Mouse (Mus musculus) forebrain, embryonic 15.5 days (tissue): ENCODE data around the gene Mterf4. TPM values are rescaled to one million over a fixed set of nuclear protein-coding genes. Genes with fewer than 3 reads are reported as not detected.
"Not testable (repeated sequence)": the region's sequence is repeated elsewhere in the genome, so short reads cannot be mapped to it uniquely, and the experiment has no call there.

ENCODE experiments used
- ATAC-seq: fragments of 200-750 bp; cut with Nextera tagmentation; replicated peaks from 2 replicates; pipeline ENCODE4 v1.8.0; 2017; ENCODE audit warnings: mild to moderate bottlenecking, moderate TSS enrichment, moderate library complexity
- H3K27ac ChIP-seq: fragments of 300-500 bp; sonication (generic); replicated peaks from 2 replicates; pipeline ENCODE4 v1.5.1; 2015; ENCODE audit warnings: mild to moderate bottlenecking, inconsistent platforms
- H3K27me3 ChIP-seq: fragments of 300-500 bp; sonication (generic); 2 replicates; pipeline ENCODE4 v1.6.1; 2015; ENCODE audit warnings: inconsistent platforms
- H3K36me3 ChIP-seq: fragments of 300-500 bp; sonication (generic); 2 replicates; pipeline ENCODE4 v1.6.1; 2015; ENCODE audit warnings: mild to moderate bottlenecking, inconsistent platforms
- H3K4me1 ChIP-seq: fragments of 300-500 bp; sonication (generic); 2 replicates; pipeline ENCODE4 v1.6.1; 2015; ENCODE audit warnings: inconsistent platforms
- H3K4me2 ChIP-seq: fragments of 300-500 bp; sonication (generic); replicated peaks from 2 replicates; pipeline ENCODE4 v1.6.1; 2015; ENCODE audit warnings: mild to moderate bottlenecking, inconsistent platforms
- H3K4me3 ChIP-seq: fragments of 300-500 bp; sonication (generic); 2 replicates; pipeline ENCODE4 v1.5.1; 2015; ENCODE audit warnings: mild to moderate bottlenecking, inconsistent platforms
- H3K9ac ChIP-seq: fragments of 300-500 bp; sonication (generic); replicated peaks from 2 replicates; pipeline ENCODE4 v1.6.1; 2015; ENCODE audit warnings: mild to moderate bottlenecking, inconsistent platforms
- H3K9me3 ChIP-seq: fragments of 300-500 bp; sonication (generic); 2 replicates; pipeline ENCODE4 v1.6.1; 2016; ENCODE audit warnings: inconsistent platforms
- WGBS: fragments of 180-500 bp; shearing (Covaris S2); methylation state at CpG from one replicate; pipeline ENCODE4 v1.1.7; 2015; ENCODE audit warnings: mixed read lengths; 5-methylcytosine and 5-hydroxymethylcytosine counted together
- polyA plus RNA-seq: library from polyadenylated mRNA; unstranded; fragments of >200 nt; fragmentation: Nextera tagmentation; extraction: Ambion mirVana; gene quantifications from 2 replicates; pipeline ENCODE4 v1.2.1, GENCODE M21; 2015

The Mterf4 gene
- polyA plus RNA-seq, 1 experiment from 2014 or later: 38.0 TPM

DNA sequence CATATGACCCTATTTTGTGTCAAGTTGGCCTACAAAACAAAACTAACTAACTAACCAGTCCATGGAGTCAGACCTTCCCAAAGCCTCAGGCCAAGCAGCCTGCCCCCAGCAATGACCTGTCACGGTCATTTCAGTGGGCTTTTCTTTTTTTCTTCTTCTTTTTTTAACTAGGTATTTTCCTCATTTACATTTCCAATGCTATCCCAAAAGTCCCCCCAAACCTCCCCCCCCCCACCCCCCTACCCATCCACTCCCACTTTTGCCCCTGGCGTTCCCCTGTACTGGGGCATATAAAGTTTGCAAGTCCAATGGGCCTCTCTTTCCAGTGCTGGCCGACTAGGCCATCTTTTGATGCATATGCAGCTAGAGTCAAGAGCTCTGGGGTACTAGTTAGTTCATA is 11.2 kb downstream of the Mterf4 start:
- H3K27me3 ChIP-seq, H3K4me3 ChIP-seq, H3K9me3 ChIP-seq, H3K4me1 ChIP-seq, H3K4me2 ChIP-seq, H3K27ac ChIP-seq, H3K9ac ChIP-seq: not testable (repeated sequence)
- H3K36me3 ChIP-seq: peaks cover 26% of the 10 kb centered on the region
- WGBS: 80% methylated on average over 3 of the region's 3 CpGs
- 0 out of 2 replicates have a peak, but pooled peaks have one; percentile 13 for ATAC-seq

DNA sequence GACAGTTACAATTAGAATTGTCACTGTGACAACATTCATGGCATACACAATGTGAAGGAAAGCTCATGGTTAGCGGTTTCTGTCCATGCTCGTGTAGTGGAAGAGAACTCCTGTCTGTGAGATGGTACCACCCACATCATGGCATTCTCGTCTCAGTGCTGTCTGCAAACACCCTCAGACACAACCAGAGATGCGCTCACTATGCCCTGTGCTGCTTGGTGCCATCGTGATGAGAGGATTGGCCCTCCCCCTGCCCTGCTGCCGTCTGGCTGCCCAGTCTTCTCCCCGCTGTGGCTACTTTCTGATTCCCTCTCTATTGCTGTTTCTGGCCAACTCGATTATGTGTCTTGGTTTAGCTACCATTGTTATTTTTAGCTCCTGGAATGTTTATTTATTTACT is 13.7 kb downstream of the Mterf4 start:
- Histone ChIP-seq H3K27ac (no peak overlapping the region), H3K36me3 (peaks cover 12% of the 10 kb centered on the region), H3K4me1 (no peaks in the 10 kb centered on the region), H3K27me3 (no peaks in the 10 kb centered on the region), H3K4me2 (no peak overlapping the region), H3K9me3 (no peaks in the 10 kb centered on the region), H3K9ac (no peak overlapping the region), H3K4me3 (no peak overlapping the region)
- no peak for ATAC-seq
- 79% methylated on average over 8 of the region's 8 CpGs for whole genome bisulfite sequencing

DNA sequence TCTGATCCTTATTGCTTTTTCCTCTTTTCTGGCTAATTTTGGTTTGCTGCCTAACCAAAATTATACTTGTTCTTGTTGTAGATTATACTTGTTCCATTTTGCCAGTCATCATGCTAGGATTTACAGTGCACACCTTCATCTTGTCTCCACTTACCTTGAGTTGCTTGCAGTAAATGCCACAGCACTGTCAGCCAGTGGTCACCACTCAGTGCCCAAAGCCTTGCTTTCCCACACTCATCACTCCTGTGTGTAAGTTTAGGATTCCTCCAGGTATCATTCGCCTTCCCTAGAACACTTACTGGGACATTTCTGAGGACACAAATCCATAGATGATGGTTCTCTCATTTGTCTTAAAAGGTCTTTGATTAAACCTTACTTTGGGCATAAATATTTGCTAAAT is 14.1 kb downstream of the Mterf4 start:
- no peak overlapping the region for H3K4me3 ChIP-seq
- 91% methylated on average over 1 of the region's 1 CpGs for WGBS
- H3K4me2 ChIP-seq: no peak overlapping the region
- peaks cover 7% of the 10 kb centered on the region for H3K36me3 ChIP-seq
- no peaks in the 10 kb centered on the region for H3K27me3 ChIP-seq
- ATAC-seq: no peak
- no peak overlapping the region for H3K27ac ChIP-seq
- H3K4me1 ChIP-seq: no peaks in the 10 kb centered on the region
- no peak overlapping the region for H3K9ac ChIP-seq
- no peaks in the 10 kb centered on the region for H3K9me3 ChIP-seq

DNA sequence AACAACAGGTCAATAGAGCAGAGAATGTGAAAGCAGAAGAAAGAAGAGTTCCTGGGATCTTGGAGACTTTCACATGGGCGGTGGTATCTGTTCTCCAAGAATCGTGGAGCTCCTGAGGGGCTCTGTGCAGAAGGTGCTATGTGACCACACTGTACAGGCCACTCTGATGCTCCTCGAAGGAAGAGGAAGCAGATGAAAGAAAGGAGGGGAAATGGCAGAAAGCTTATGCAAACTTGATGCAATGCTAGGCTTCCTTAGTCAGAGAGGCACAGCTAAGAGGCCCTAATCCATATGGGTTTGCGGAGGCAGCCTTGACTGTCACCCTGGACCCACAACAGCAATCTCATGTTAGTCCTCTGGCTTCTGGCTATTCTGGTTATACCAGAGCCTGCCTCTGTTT is 14.8 kb downstream of the Mterf4 start:
- WGBS: 83% methylated on average over 4 of the region's 4 CpGs
- no peak overlapping the region for H3K9ac ChIP-seq
- no peaks in the 10 kb centered on the region for H3K9me3 ChIP-seq
- 0 out of 2 replicates have a peak, but pooled peaks cover 1% of the 10 kb centered on the region for H3K36me3 ChIP-seq
- H3K27ac ChIP-seq: no peak overlapping the region
- no peaks in the 10 kb centered on the region for H3K27me3 ChIP-seq
- no peak for ATAC-seq
- H3K4me1 ChIP-seq: no peaks in the 10 kb centered on the region
- H3K4me3 ChIP-seq: no peak overlapping the region
- H3K4me2 ChIP-seq: no peak overlapping the region

DNA sequence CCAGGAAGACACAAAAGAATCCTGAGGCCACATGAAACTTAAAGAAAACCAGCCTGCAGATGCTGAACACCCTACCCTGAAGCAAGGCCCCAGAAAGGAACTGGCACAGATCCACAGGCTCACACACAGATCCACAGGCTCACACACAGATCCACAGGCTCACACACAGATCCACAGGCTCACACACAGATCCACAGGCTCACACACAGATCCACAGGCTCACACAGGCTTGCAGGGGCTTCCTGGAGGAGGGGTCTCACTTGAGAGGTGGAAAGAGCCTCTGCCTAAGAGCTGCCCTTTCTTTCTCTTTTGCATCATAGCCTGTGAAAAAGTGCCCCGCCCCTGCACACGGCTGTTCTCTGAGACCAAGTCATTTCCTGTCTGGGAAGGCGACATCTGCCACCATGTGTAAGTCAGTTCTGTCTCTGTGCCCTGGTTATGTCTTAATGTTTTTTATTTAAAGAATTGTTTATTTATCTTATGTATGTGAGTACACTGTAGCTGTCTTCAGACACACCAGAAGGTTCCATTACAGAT is 16.0 kb downstream of the Mterf4 start:
- H3K4me3 ChIP-seq: no peak overlapping the region
- ATAC-seq: no peak
- no peak overlapping the region for H3K9ac ChIP-seq
- no peaks in the 10 kb centered on the region for H3K9me3 ChIP-seq
- no peaks in the 10 kb centered on the region for H3K4me1 ChIP-seq
- WGBS: 72% methylated on average over 3 of the region's 3 CpGs
- no peak overlapping the region for H3K27ac ChIP-seq
- H3K27me3 ChIP-seq: no peaks in the 10 kb centered on the region
- H3K4me2 ChIP-seq: no peak overlapping the region
- H3K36me3 ChIP-seq: no peaks in the 10 kb centered on the region

DNA sequence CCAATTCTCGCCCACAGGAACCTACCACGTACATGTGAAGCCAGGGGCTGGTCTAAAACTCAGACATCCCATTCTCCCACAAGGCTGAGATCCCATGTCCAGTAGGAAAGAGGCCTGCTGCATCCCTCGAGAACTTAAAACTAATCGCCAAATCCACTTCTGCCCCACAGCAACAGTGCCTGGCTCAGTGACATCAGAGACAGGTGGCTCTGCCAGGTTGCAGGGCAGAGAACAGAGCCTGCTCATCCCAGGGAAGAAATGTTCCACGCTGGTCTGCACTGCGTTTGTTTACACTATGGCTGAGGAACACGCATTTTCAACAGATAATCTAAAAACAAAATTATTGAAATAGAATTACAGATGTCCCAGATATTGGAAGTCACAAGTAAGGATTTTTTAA is 28.7 kb downstream of the Mterf4 start:
- Histone ChIP-seq H3K27ac (no peak overlapping the region), H3K4me3 (no peak overlapping the region), H3K4me1 (peaks cover 4% of the 10 kb centered on the region; the same call in 1 of the 2 replicates), H3K9me3 (no peaks in the 10 kb centered on the region), H3K36me3 (no peaks in the 10 kb centered on the region), H3K27me3 (no peaks in the 10 kb centered on the region), H3K9ac (no peak overlapping the region), H3K4me2 (no peak overlapping the region)
- no peak for ATAC-seq
- WGBS: 79% methylated on average over 7 of the region's 7 CpGs

DNA sequence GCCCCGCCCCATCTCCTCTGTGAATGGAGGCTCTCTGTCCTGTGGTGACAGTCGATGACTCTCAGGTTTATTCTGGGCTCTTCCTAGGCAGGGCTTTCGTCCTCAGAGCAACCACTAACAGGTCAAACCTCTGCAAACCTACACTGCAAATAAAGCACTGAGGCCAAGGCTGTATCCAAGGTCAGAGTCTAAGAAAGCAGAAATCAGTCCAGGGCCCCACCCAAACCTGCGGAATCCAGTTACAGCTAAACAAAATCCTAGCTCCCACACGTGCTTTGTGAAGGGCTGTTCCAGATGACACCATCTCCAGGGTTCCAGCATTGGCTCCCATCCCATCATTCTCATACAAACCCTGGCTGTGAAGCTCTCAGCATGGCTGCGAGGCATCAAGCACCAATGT is 30.2 kb downstream of the Mterf4 start:
- Histone ChIP-seq H3K4me3 (no peak overlapping the region), H3K9ac (no peak overlapping the region), H3K4me1 (peaks cover 4% of the 10 kb centered on the region; the same call in 1 of the 2 replicates), H3K27me3 (no peaks in the 10 kb centered on the region), H3K27ac (no peak overlapping the region), H3K9me3 (no peaks in the 10 kb centered on the region), H3K36me3 (no peaks in the 10 kb centered on the region), H3K4me2 (no peak overlapping the region)
- WGBS: 81% methylated on average over 6 of the region's 6 CpGs
- no peak for ATAC-seq

DNA sequence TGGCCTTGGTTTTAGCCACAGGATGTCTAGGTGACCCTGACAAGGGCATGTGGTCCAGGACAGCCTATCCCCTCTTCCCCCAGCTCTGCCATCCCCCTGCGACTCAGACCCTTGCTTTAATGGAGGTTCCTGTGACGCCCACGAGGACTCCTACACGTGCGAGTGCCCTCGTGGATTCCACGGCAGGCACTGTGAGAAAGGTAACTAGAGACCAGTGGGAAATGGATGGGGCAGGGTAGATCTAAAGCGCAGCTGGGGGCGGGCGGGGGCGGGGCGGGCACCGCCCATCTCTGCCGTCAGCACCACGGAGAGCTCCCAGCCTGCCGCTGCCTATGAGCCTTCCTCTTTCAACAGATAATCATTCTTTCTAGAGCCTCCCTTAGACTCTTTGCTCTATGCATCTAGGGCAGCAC is 33.3 kb downstream of the Mterf4 start:
- no peaks in the 10 kb centered on the region for H3K27me3 ChIP-seq
- H3K9ac ChIP-seq: peak overlapping the region; percentile 35; the same call in 1 of the 2 replicates
- peaks cover 4% of the 10 kb centered on the region; the same call in 1 of the 2 replicates for H3K4me1 ChIP-seq
- no peaks in the 10 kb centered on the region for H3K36me3 ChIP-seq
- WGBS: 4% methylated on average over 16 of the region's 16 CpGs
- peak; percentile 61; the same call in 1 of the 2 replicates for ATAC-seq
- peak overlapping the region; percentile 45 for H3K4me2 ChIP-seq
- peak overlapping the region; percentile 26 for H3K4me3 ChIP-seq
- no peak overlapping the region for H3K27ac ChIP-seq
- no peaks in the 10 kb centered on the region for H3K9me3 ChIP-seq

DNA sequence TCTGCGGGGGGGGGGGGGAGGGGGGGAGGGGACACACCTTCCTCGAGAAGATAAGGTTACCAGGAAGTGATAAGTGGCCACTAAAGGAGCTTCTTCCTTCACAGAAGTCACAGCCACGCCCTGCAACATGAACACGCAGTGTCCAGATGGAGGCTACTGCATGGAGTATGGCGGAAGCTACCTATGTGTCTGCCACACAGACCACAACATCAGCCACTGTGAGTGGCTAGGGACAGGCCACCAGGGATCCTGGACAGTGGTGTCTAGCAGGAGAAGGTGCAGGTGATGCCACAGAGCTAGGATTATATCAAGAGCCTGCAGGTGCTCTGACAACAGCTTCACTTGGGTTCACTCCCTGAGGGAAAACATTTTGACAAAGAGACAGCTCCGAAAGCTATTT is 34.0 kb downstream of the Mterf4 start:
- Histone ChIP-seq H3K27me3 (no peaks in the 10 kb centered on the region), H3K9me3 (no peaks in the 10 kb centered on the region), H3K27ac (no peak overlapping the region), H3K4me1 (peaks cover 4% of the 10 kb centered on the region; the same call in 1 of the 2 replicates), H3K4me3 (no peak overlapping the region), H3K9ac (no peak overlapping the region), H3K4me2 (no peak overlapping the region), H3K36me3 (no peaks in the 10 kb centered on the region)
- no peak for ATAC-seq
- 64% methylated on average over 6 of the region's 6 CpGs for WGBS

DNA sequence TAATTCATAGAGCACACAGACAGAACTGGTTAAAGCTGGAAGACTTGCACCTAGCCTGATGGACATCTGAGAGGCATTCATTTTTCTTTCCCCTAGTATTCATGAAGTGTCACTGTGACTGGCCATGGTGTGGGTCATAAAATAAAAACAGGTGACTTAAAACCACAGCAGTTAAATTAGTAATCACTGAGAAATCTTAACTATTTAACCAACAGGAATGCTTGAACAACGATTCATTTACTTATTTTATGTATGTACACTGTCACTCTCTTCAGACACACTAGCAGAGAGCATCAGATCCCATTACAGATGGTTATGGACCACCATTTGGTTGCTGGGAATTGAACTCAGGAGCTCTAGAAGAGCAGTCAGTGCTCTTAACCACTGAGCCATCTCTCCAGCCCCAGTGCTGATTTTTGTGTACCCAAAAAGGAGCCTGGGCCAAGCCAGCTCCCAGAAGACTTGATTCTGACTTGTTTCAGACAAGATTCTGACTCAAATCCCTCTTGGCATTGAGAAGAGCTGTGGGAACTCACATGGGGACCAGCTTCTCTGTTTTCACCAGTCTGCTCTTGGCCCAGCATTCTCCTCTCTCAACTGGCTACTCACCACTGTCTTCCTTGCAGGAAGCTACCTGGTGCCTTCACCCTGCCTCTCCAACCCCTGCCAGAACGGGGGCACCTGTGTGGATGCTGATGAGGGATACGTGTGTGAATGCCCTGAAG is 35.0 kb downstream of the Mterf4 start:
- Histone ChIP-seq H3K27me3 (no peaks in the 10 kb centered on the region), H3K9me3 (no peaks in the 10 kb centered on the region), H3K4me2 (no peak overlapping the region), H3K4me1 (peaks cover 4% of the 10 kb centered on the region; the same call in 1 of the 2 replicates), H3K27ac (no peak overlapping the region), H3K36me3 (no peaks in the 10 kb centered on the region), H3K4me3 (no peak overlapping the region), H3K9ac (no peak overlapping the region)
- ATAC-seq: no peak
- WGBS: 65% methylated on average over 3 of the region's 3 CpGs

DNA sequence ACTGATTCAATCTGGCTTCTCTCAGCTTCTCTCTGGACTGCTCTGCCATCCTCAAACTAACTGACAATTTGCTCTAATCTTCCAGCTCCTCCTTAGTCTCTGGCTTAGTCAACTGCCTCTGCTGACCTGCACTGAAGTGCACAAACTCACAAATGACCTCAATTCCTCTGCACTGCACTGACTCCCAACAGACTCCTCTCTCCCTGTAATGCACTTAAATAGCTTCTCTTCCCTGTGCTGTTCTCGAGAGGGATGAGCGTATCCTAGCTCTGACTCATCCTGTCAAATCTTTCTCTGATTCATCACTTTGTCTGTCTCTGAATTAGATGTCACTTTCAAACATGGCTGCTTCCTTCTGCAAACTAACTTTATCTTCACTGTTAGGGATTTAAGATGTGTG is 37.5 kb downstream of the Mterf4 start:
- Histone ChIP-seq H3K27ac (no peak overlapping the region), H3K4me3 (no peak overlapping the region), H3K9me3 (no peaks in the 10 kb centered on the region), H3K4me1 (peaks cover 4% of the 10 kb centered on the region; the same call in 1 of the 2 replicates), H3K36me3 (no peaks in the 10 kb centered on the region), H3K27me3 (no peaks in the 10 kb centered on the region), H3K9ac (no peak overlapping the region), H3K4me2 (no peak overlapping the region)
- 87% methylated on average over 2 of the region's 2 CpGs for WGBS
- ATAC-seq: no peak

DNA sequence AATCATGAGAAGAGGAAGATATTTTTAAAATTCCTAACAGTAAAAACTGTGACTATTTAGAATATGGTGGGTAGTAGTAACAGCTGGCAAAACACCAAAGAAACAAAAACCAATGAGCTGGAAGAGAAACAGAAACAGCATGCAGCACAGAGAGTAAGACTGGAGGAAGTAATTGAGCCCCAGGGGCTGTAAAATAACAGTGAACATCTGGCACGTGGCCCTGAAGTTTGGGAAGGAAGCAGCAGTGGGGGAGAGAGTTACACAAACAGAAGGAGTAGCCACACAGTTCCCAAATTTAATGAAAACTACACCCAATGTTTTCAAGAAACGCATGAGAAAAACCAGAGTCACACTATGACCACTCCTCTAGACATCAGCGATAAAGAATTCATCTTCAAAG is 38.5 kb downstream of the Mterf4 start:
- Histone ChIP-seq H3K4me1 (no peaks in the 10 kb centered on the region; the same call in 1 of the 2 replicates), H3K9me3 (no peaks in the 10 kb centered on the region), H3K4me2 (no peak overlapping the region), H3K27ac (no peak overlapping the region), H3K27me3 (no peaks in the 10 kb centered on the region), H3K4me3 (no peak overlapping the region), H3K9ac (no peak overlapping the region), H3K36me3 (no peaks in the 10 kb centered on the region)
- 64% methylated on average over 3 of the region's 3 CpGs for WGBS
- no peak for ATAC-seq

DNA sequence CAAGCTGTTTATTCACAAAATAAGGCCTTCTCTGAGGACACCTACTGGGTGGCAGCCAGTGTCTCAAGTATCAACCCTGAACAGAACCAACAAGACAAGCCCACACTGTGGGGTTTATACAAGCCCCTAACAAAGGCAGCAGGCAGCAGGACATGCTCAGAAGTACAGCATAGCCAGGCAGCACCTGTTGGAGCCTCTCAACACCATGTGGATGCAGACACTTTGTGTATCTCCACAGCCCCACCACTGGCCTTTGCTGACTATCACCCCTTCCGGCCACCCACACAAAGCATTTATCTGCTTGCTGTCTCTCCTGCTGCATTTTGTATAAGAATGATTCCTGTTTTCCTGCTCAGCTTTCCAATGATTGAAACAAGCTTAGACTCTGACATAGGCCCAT is 48.2 kb downstream of the Mterf4 start:
- 84% methylated on average over 1 of the region's 1 CpGs for WGBS
- Histone ChIP-seq H3K27me3 (no peaks in the 10 kb centered on the region), H3K27ac (no peak overlapping the region), H3K36me3 (no peaks in the 10 kb centered on the region), H3K4me2 (no peak overlapping the region), H3K9ac (no peak overlapping the region), H3K9me3 (no peaks in the 10 kb centered on the region), H3K4me1 (no peaks in the 10 kb centered on the region), H3K4me3 (no peak overlapping the region)
- ATAC-seq: no peak
